Mouse (Mus musculus) heart, postnatal 0 days (tissue): ENCODE results near the gene Tubb4a. TPM values are rescaled to one million over a fixed set of nuclear protein-coding genes. Genes with fewer than 3 reads are reported as not detected.
"Not testable (repeated sequence)": the region's sequence is repeated elsewhere in the genome, so short reads cannot be mapped to it uniquely, and the experiment has no call there.

Experiments
- ATAC-seq: fragments of 200-750 bp; cut with Nextera tagmentation; 2 replicates; pipeline ENCODE4 v1.8.0; 2017; ENCODE audit warnings: low read depth, moderate number of reproducible peaks, moderate library complexity; ENCODE audit not compliant: insufficient read depth
- DNase-seq: peaks from one replicate; pipeline ENCODE4 v3.0.0-alpha.2; 2016; ENCODE audit warnings: low spot score
- H3K27ac ChIP-seq: fragments of 300-500 bp; sonication (generic); 2 replicates; pipeline ENCODE4 v1.5.1; 2014; ENCODE audit warnings: low read depth, mild to moderate bottlenecking
- H3K27me3 ChIP-seq: fragments of 300-500 bp; sonication (generic); 2 replicates; pipeline ENCODE4 v1.6.1; 2014; ENCODE audit warnings: low read length, mixed read lengths; ENCODE audit not compliant: control insufficient read depth, insufficient read depth
- H3K36me3 ChIP-seq: fragments of 300-500 bp; sonication (generic); replicated peaks from 2 replicates; pipeline ENCODE4 v1.6.1; 2014; ENCODE audit warnings: low read length, mixed read lengths; ENCODE audit not compliant: control insufficient read depth, insufficient read depth
- H3K4me1 ChIP-seq: fragments of 300-500 bp; sonication (generic); 2 replicates; pipeline ENCODE4 v1.6.1; 2014; ENCODE audit warnings: antibody characterized with exemption; ENCODE audit not compliant: control insufficient read depth, insufficient read depth
- H3K4me2 ChIP-seq: fragments of 300-500 bp; sonication (generic); 2 replicates; pipeline ENCODE4 v1.6.1; 2014; ENCODE audit warnings: low read depth, mild to moderate bottlenecking, low read length, moderate library complexity
- H3K4me3 ChIP-seq: fragments of 300-500 bp; sonication (generic); 2 replicates; pipeline ENCODE4 v1.5.1; 2014; ENCODE audit warnings: low read depth, low read length
- H3K9ac ChIP-seq: fragments of 300-500 bp; sonication (generic); replicated peaks from 2 replicates; pipeline ENCODE4 v1.6.1; 2014; ENCODE audit warnings: low read depth, low read length, mixed read lengths
- H3K9me3 ChIP-seq: fragments of 300-500 bp; sonication (generic); replicated peaks from 2 replicates; pipeline ENCODE4 v1.6.1; 2016; ENCODE audit warnings: low read length; ENCODE audit not compliant: control insufficient read depth
- CTCF ChIP-seq: IDR thresholded peaks from 2 replicates; pipeline ENCODE4 v1.5.1; 2016; ENCODE audit warnings: antibody characterized with exemption, control low read depth, low read depth
- EP300 ChIP-seq: IDR thresholded peaks from 2 replicates; pipeline ENCODE4 v1.6.1; 2016; ENCODE audit warnings: antibody characterized with exemption, low read depth
- WGBS: fragments of 180-500 bp; shearing (Covaris S2); extraction: QIAGEN DNeasy Blood & Tissue Kit; methylation state at CpG from one replicate; pipeline ENCODE4 v1.1.7; 2014; 5-methylcytosine and 5-hydroxymethylcytosine counted together
- polyA plus RNA-seq: library from polyadenylated mRNA; unstranded; fragments of >200 nt; fragmentation: Nextera tagmentation; extraction: Ambion mirVana; gene quantifications from 2 replicates; pipeline ENCODE4 v1.2.1, GENCODE M21; 2015
- total RNA-seq: library from RNA; depleted of rRNA; stranded (reverse); fragments of >200 nt; gene quantifications from 2 replicates; pipeline ENCODE4 v1.2.3, GENCODE M21; 2014; ENCODE audit warnings: low replicate concordance; rRNA removed

Gene Tubb4a
- total RNA-seq (1.3 TPM in 1 of 2 replicates, not detected in the other), polyA plus RNA-seq (2.8 and 3.3 TPM in 2 replicates)

- no peaks in the 10 kb centered on the region for H3K36me3 ChIP-seq
- TF ChIP-seq EP300 = no peak
- no peak for TF ChIP-seq CTCF
- H3K4me2 ChIP-seq = peak within 1 kb of the TSS; percentile 46
- H3K27me3 ChIP-seq = peaks cover 13% of the 10 kb centered on the region; the same call in 1 of the 2 replicates
- H3K4me1 ChIP-seq = no peaks in the 10 kb centered on the region
- no peak within 1 kb of the TSS for H3K27ac ChIP-seq
- H3K9me3 ChIP-seq = no peaks in the 10 kb centered on the region
- H3K9ac ChIP-seq = no peak within 1 kb of the TSS
- ATAC-seq (peak; percentile 68), DNase-seq (no peak)
- peak within 1 kb of the TSS; percentile 28 for H3K4me3 ChIP-seq
- WGBS = 1% methylated on average over 31 of the region's 31 CpGs
These were observed at the start of gene Tubb4a for GRCm38 (mm10) chr17:57087049-57087832. Tubb4a (minus strand) TSS chr17:57087782.

GRCm38 (mm10) chr17:57135635-57136034, 48.1 kb upstream of the Tubb4a start:
- no peak for DNase-seq
- no peak for ATAC-seq
- Histone ChIP-seq H3K27ac (no peak overlapping the region), H3K27me3 (no peaks in the 10 kb centered on the region), H3K36me3 (no peaks in the 10 kb centered on the region), H3K9me3 (no peaks in the 10 kb centered on the region), H3K4me3 (no peak overlapping the region), H3K4me2 (no peak overlapping the region), H3K4me1 (no peaks in the 10 kb centered on the region), H3K9ac (no peak overlapping the region)
- WGBS = 74% methylated on average over 3 of the region's 3 CpGs
- TF ChIP-seq EP300 = no peak

GRCm38 (mm10) chr17:57134693-57135092, 47.1 kb upstream of the Tubb4a start:
- H3K9me3 ChIP-seq = no peaks in the 10 kb centered on the region
- ATAC-seq (no peak), DNase-seq (no peak)
- no peaks in the 10 kb centered on the region for H3K27me3 ChIP-seq
- H3K9ac ChIP-seq = no peak overlapping the region
- H3K27ac ChIP-seq = no peak overlapping the region
- no peak overlapping the region for H3K4me3 ChIP-seq
- 56% methylated on average over 2 of the region's 2 CpGs for WGBS
- H3K4me2 ChIP-seq = no peak overlapping the region
- TF ChIP-seq CTCF (no peak), EP300 (no peak)
- no peaks in the 10 kb centered on the region for H3K4me1 ChIP-seq
- no peaks in the 10 kb centered on the region for H3K36me3 ChIP-seq

- not testable (repeated sequence) for H3K4me1 ChIP-seq, H3K9ac ChIP-seq, H3K4me3 ChIP-seq, DNase-seq, ATAC-seq, H3K36me3 ChIP-seq, H3K9me3 ChIP-seq, H3K27ac ChIP-seq, H3K27me3 ChIP-seq, H3K4me2 ChIP-seq
- WGBS = 8% methylated on average over 3 of the region's 3 CpGs
These were observed 46.4 kb upstream of the Tubb4a start for GRCm38 (mm10) chr17:57134021-57134420.

GRCm38 (mm10) chr17:57131793-57132192, 44.2 kb upstream of the Tubb4a start:
- no peak for ATAC-seq
- Histone ChIP-seq H3K9me3 (no peaks in the 10 kb centered on the region), H3K4me2 (no peak overlapping the region), H3K4me3 (no peak overlapping the region), H3K9ac (no peak overlapping the region), H3K36me3 (no peaks in the 10 kb centered on the region), H3K27me3 (no peaks in the 10 kb centered on the region), H3K4me1 (no peaks in the 10 kb centered on the region), H3K27ac (no peak overlapping the region)
- 58% methylated on average over 1 of the region's 1 CpGs for WGBS
- DNase-seq = no peak
- TF ChIP-seq EP300 (no peak), CTCF (no peak)
